ENCODE assay signal across 16 mouse cellular contexts in the genomic region with DNA sequence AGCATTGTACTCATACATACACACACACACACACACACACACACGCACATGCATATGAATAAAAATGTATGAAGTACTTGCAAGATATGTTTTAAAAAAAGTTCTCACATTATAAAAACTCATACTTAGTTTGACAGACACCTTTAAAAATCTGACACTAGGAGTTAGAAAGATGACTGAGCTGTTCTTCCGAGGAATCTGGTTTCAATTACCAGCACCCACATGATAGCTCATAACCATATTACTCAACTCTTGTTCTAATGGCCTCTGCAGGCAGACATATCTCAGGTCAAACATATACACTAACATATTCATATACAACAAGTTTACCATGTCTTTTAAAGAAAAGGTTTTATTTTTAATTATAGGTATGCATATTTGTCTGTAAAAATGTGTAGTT.
"Had no signal": no experiment of that assay in that cellular context is flagged by ENCODE, and none has a peak within 500 bp of the region (broad histone marks: within the 10 kb centered on the region; RNA-seq: fewer than 3 reads in every experiment).

No protein-coding gene starts in this region.

- H3K27ac ChIP-seq: midbrain, embryonic 10.5 days; midbrain, embryonic 12.5 days; neural tube, embryonic 13.5 days; neural tube, embryonic 15.5 days had no signal

- DNase-seq: lung, adult 18-20 months; lung, embryonic 14.5 days; lung, postnatal 10 days; lung, postnatal 4 days; midbrain, embryonic 14.5 days; right cerebral cortex, postnatal 25 days; right cerebral cortex, postnatal 4 days; spleen, adult 18-20 months; thymus, adult 18-20 months; thymus, postnatal 14 days; thymus, postnatal 36 days had no signal

- H3K4me3 ChIP-seq: midbrain, embryonic 10.5 days; midbrain, embryonic 12.5 days; myocyte; neural tube, embryonic 13.5 days; neural tube, embryonic 15.5 days had no signal
